Mouse (Mus musculus) liver (tissue): ENCODE data around the gene C2cd5.
"Not testable (repeated sequence)": the region's sequence is repeated elsewhere in the genome, so short reads cannot be mapped to it uniquely, and the experiment has no call there.

Experiments
- DNase-seq: peaks from one replicate; pipeline ENCODE4 v3.0.0-alpha.2; 2020; ENCODE audit warnings: mixed read lengths

Gene C2cd5

GRCm38 (mm10) chr6:143099681-143100382 lies at the start of gene C2cd5:
Gene C2cd5, minus strand, starts transcription at chr6:143100141.
- peak; percentile 99 for DNase-seq

GRCm38 (mm10) chr6:143148868-143149267 lies 48.9 kb upstream of the C2cd5 start:
- no peak for DNase-seq

- peak; percentile 66 for DNase-seq
Measured at GRCm38 (mm10) chr6:143146756-143147155, 46.8 kb upstream of the C2cd5 start.

- DNase-seq, result no peak
Measured at GRCm38 (mm10) chr6:143145051-143145450, 45.1 kb upstream of the C2cd5 start.

- no peak for DNase-seq
Measured at GRCm38 (mm10) chr6:143144556-143144955, 44.6 kb upstream of the C2cd5 start.

GRCm38 (mm10) chr6:143143775-143144273 lies 43.9 kb upstream of the C2cd5 start:
- no peak for DNase-seq

- DNase-seq, result no peak
Measured at GRCm38 (mm10) chr6:143143321-143143720, 43.4 kb upstream of the C2cd5 start.

- no peak for DNase-seq
Measured at GRCm38 (mm10) chr6:143142861-143143260, 42.9 kb upstream of the C2cd5 start.

- not testable (repeated sequence) for DNase-seq
Measured at GRCm38 (mm10) chr6:143141624-143142592, 42.0 kb upstream of the C2cd5 start.

- DNase-seq, result no peak
Measured at GRCm38 (mm10) chr6:143140884-143141283, 40.9 kb upstream of the C2cd5 start.

GRCm38 (mm10) chr6:143139417-143139816 lies 39.5 kb upstream of the C2cd5 start:
- DNase-seq, result no peak

- DNase-seq, result no peak
Measured at GRCm38 (mm10) chr6:143137341-143137740, 37.4 kb upstream of the C2cd5 start.

- DNase-seq, result no peak
Measured at GRCm38 (mm10) chr6:143136688-143137087, 36.7 kb upstream of the C2cd5 start.

GRCm38 (mm10) chr6:143135097-143135496 lies 35.2 kb upstream of the C2cd5 start:
- no peak for DNase-seq

- DNase-seq, result no peak
Measured at GRCm38 (mm10) chr6:143133150-143133549, 33.2 kb upstream of the C2cd5 start.

GRCm38 (mm10) chr6:143131895-143132652 lies 32.1 kb upstream of the C2cd5 start:
- DNase-seq, result no peak

- no peak for DNase-seq
Measured at GRCm38 (mm10) chr6:143130411-143130810, 30.5 kb upstream of the C2cd5 start.

GRCm38 (mm10) chr6:143129952-143130351 lies 30.0 kb upstream of the C2cd5 start:
- DNase-seq, result no peak

- peak; percentile 21 for DNase-seq
Measured at GRCm38 (mm10) chr6:143129466-143129865, 29.5 kb upstream of the C2cd5 start.

GRCm38 (mm10) chr6:143125721-143126120 lies 25.8 kb upstream of the C2cd5 start:
- DNase-seq, result no peak

- DNase-seq, result no peak
Measured at GRCm38 (mm10) chr6:143119325-143119724, 19.4 kb upstream of the C2cd5 start.

- DNase-seq, result no peak
Measured at GRCm38 (mm10) chr6:143116779-143117178, 16.8 kb upstream of the C2cd5 start.

- DNase-seq, result no peak
Measured at GRCm38 (mm10) chr6:143115505-143115904, 15.6 kb upstream of the C2cd5 start.
